Mouse (Mus musculus) adrenal gland, postnatal 0 days (tissue): Measurements from ENCODE around the gene Gprc5a. TPM values are rescaled to one million over a fixed set of nuclear protein-coding genes. Genes with fewer than 3 reads are reported as not detected.

Source experiments
- polyA plus RNA-seq: library from polyadenylated mRNA; unstranded; fragments of >200 nt; fragmentation: Nextera tagmentation; extraction: Ambion mirVana; gene quantifications from 2 replicates; pipeline ENCODE4 v1.2.1, GENCODE M21; 2015

Gene Gprc5a
- polyA plus RNA-seq: 4.6 and 5.7 TPM in 2 replicates

GRCm38 (mm10) chr6:135065236-135065957, at the start of gene Gprc5a:
Gprc5a (plus strand) TSS chr6:135065651.

GRCm38 (mm10) chr6:135118183-135118582, 52.7 kb downstream of the Gprc5a start, which contains the start of gene Gprc5d:
Gprc5d (minus strand) TSS chr6:135118283.

Other genes starting within 250 kb of the Gprc5a start
- gene Crebl2, start 235.5 kb upstream of the Gprc5a start, polyA plus RNA-seq: 7.1 and 7.8 TPM in 2 replicates
- 12.9 and 15.5 TPM in 2 replicates for gene Gpr19, start 167.1 kb upstream of the Gprc5a start, polyA plus RNA-seq
- 15.1 and 15.5 TPM in 2 replicates for gene Cdkn1b, start 145.2 kb upstream of the Gprc5a start, polyA plus RNA-seq
- 2.4 and 3.5 TPM in 2 replicates for gene Apold1, start 83.9 kb upstream of the Gprc5a start, polyA plus RNA-seq
- 42.6 and 59.3 TPM in 2 replicates for gene Ddx47, start 54.0 kb upstream of the Gprc5a start, polyA plus RNA-seq
- not detected in 2 replicates for gene Gprc5d, start 52.6 kb downstream of the Gprc5a start, polyA plus RNA-seq
- 22.3 and 40.1 TPM in 2 replicates for gene Fam234b, start 132.3 kb downstream of the Gprc5a start, polyA plus RNA-seq
- gene Hebp1, start 132.4 kb downstream of the Gprc5a start, polyA plus RNA-seq: 28.4 and 28.5 TPM in 2 replicates
- 0.30 and 0.76 TPM in 2 replicates for gene Gsg1, start 188.7 kb downstream of the Gprc5a start, polyA plus RNA-seq
- not detected in 2 replicates for gene Pbp2, start 244.8 kb downstream of the Gprc5a start, polyA plus RNA-seq